8 mouse cellular contexts compared by ENCODE assay signal in genomic region chr13:101760001-101760687, GRCm38 (mm10). TPM values are rescaled to one million over a fixed set of nuclear protein-coding genes. Genes with fewer than 3 reads are reported as not detected.
DNase-seq lines count a peak whose midpoint lies in the region; ATAC-seq lines count a peak whose summit lies in the region.

No protein-coding gene starts in this region.

- no peak overlapping the region for H3K4me3 ChIP-seq in heart, embryonic 11.5 days (ENCODE audit: low read depth, low read length)
- no peak overlapping the region for H3K4me3 ChIP-seq in intestine, embryonic 16.5 days (ENCODE audit: low read length)

- intact Hi-C loops in heart, postnatal 14 days (cut with DNase I) = loop anchor here (10.0 kb wide), 1 partner anchor 565 kb away; no protein-coding TSS in a partner anchor

- peaks cover 66% of the 10 kb centered on the region for H3K4me1 ChIP-seq in heart, embryonic 11.5 days (ENCODE audit: control insufficient read depth, insufficient read depth, low read length)
- H3K4me1 ChIP-seq in intestine, embryonic 16.5 days (ENCODE audit: control insufficient read depth, insufficient read depth, low read length) = peaks cover 62% of the 10 kb centered on the region

- no peak for ATAC-seq in heart, embryonic 11.5 days (replicated peaks; ENCODE audit: insufficient number of reproducible peaks, low FRiP score, low TSS enrichment)
- no peak for ATAC-seq in intestine, embryonic 16.5 days

- no peaks in the 10 kb centered on the region for H3K9me3 ChIP-seq in heart, embryonic 11.5 days (replicated peaks; ENCODE audit: control insufficient read depth, low read length)
- H3K9me3 ChIP-seq in intestine, embryonic 16.5 days (ENCODE audit: control insufficient read depth, low read length) = no peaks in the 10 kb centered on the region

- peak overlapping the region; percentile 39 for H3K4me2 ChIP-seq in heart, embryonic 11.5 days
- peak overlapping the region; percentile 37 for H3K4me2 ChIP-seq in intestine, embryonic 16.5 days (ENCODE audit: low read depth, low read length)

- no peaks in the 10 kb centered on the region; the same call in 1 of the 2 replicates for H3K36me3 ChIP-seq in heart, embryonic 11.5 days (ENCODE audit: control insufficient read depth, insufficient read depth, low read length)
- peaks cover 4% of the 10 kb centered on the region; the same call in 1 of the 2 replicates for H3K36me3 ChIP-seq in intestine, embryonic 16.5 days (ENCODE audit: control insufficient read depth, insufficient read depth, low read length)

- 40% methylated on average over 8 of the region's 8 CpGs for WGBS in heart, embryonic 11.5 days (ENCODE audit: insufficient replicate concordance)
- 36% methylated on average over 8 of the region's 8 CpGs for WGBS in intestine, embryonic 16.5 days

- no peak overlapping the region for H3K9ac ChIP-seq in heart, embryonic 11.5 days (ENCODE audit: low read depth, low read length)
- H3K9ac ChIP-seq in intestine, embryonic 16.5 days (ENCODE audit: low read depth, low read length) = no peak overlapping the region

- H3K27ac ChIP-seq in heart, embryonic 11.5 days (ENCODE audit: low read depth, low read length) = no peak overlapping the region
- no peak overlapping the region; the same call in 1 of the 2 replicates for H3K27ac ChIP-seq in intestine, embryonic 16.5 days (ENCODE audit: low read length)

- no peak for DNase-seq in heart, postnatal 14 days
- DNase-seq in thymus, postnatal 14 days = peak; percentile 41
- no peak for DNase-seq in thymus, adult 18-20 months
- no peak for DNase-seq in cerebellum, postnatal 14 days
- no peak for DNase-seq in ovary, adult 18-20 months (ENCODE audit: low spot score)
- DNase-seq in urinary bladder, adult 2 months (ENCODE audit: low spot score) = no peak

- no peaks in the 10 kb centered on the region for H3K27me3 ChIP-seq in heart, embryonic 11.5 days (ENCODE audit: control insufficient read depth, insufficient read depth, low read length)
- H3K27me3 ChIP-seq in intestine, embryonic 16.5 days (replicated peaks; ENCODE audit: control insufficient read depth, insufficient read depth, low read length) = no peaks in the 10 kb centered on the region

RNA-seq across cellular contexts. Expression of gene Pik3r1, which starts 7.9 kb away (rescaled TPM):
- polyA plus RNA-seq in heart, embryonic 11.5 days (2014; fragmentation: Nextera tagmentation; extraction: Ambion mirVana) = 11.5 and 16.6 TPM in 2 replicates
- total RNA-seq in heart, postnatal 14 days (2021) = 100 to 1,000 TPM in 1 of 2 experiments, 10 to 100 TPM in 1; 99.1 to 106 TPM
- polyA plus RNA-seq in intestine, embryonic 16.5 days (2015; fragmentation: Nextera tagmentation; extraction: Ambion mirVana) = 20.9 and 24.8 TPM in 2 replicates
- 30.9 and 49.8 TPM in 2 replicates for polyA plus RNA-seq in urinary bladder, adult 2 months (2012; rRNA removed)
